Mouse (Mus musculus) liver, embryonic 16.5 days (tissue): ENCODE data around the gene Olfr169. TPM values are rescaled to one million over a fixed set of nuclear protein-coding genes. Genes with fewer than 3 reads are reported as not detected.
"Not testable (repeated sequence)": the region's sequence is repeated elsewhere in the genome, so short reads cannot be mapped to it uniquely, and the experiment has no call there.

ENCODE experiments used
- ATAC-seq: fragments of 200-750 bp; cut with Nextera tagmentation; 2 replicates; pipeline ENCODE4 v1.8.0; 2017; ENCODE audit warnings: low read depth, mild to moderate bottlenecking, moderate number of reproducible peaks, moderate library complexity
- H3K27ac ChIP-seq: fragments of 300-500 bp; sonication (generic); 2 replicates; pipeline ENCODE4 v1.5.1; 2014; ENCODE audit warnings: mild to moderate bottlenecking, low read length
- H3K27me3 ChIP-seq: fragments of 300-500 bp; sonication (generic); 2 replicates; pipeline ENCODE4 v1.6.1; 2014; ENCODE audit warnings: low read depth, low read length, mixed read lengths; ENCODE audit not compliant: control insufficient read depth, insufficient read depth
- H3K36me3 ChIP-seq: fragments of 300-500 bp; sonication (generic); 2 replicates; pipeline ENCODE4 v1.6.1; 2014; ENCODE audit warnings: mild to moderate bottlenecking; ENCODE audit not compliant: control insufficient read depth, insufficient read depth
- H3K4me1 ChIP-seq: fragments of 300-500 bp; sonication (generic); 2 replicates; pipeline ENCODE4 v1.6.1; 2014; ENCODE audit warnings: low read depth, low read length, mixed read lengths; ENCODE audit not compliant: control insufficient read depth
- H3K4me2 ChIP-seq: fragments of 300-500 bp; sonication (generic); 2 replicates; pipeline ENCODE4 v1.6.1; 2014; ENCODE audit warnings: low read depth, low read length, mixed read lengths
- H3K4me3 ChIP-seq: fragments of 300-500 bp; sonication (generic); 2 replicates; pipeline ENCODE4 v1.5.1; 2014; ENCODE audit warnings: low read depth, mild to moderate bottlenecking, low read length
- H3K9ac ChIP-seq: fragments of 300-500 bp; sonication (generic); 2 replicates; pipeline ENCODE4 v1.6.1; 2014; ENCODE audit warnings: low read depth, low read length
- H3K9me3 ChIP-seq: fragments of 300-500 bp; sonication (generic); replicated peaks from 2 replicates; pipeline ENCODE4 v1.6.1; 2016; ENCODE audit warnings: low read length; ENCODE audit not compliant: control insufficient read depth
- WGBS: fragments of 180-500 bp; shearing (Covaris S2); extraction: QIAGEN DNeasy Blood & Tissue Kit; methylation state at CpG from one replicate; pipeline ENCODE4 v1.1.7; 2014; ENCODE audit not compliant: insufficient replicate concordance; 5-methylcytosine and 5-hydroxymethylcytosine counted together
- polyA plus RNA-seq: library from polyadenylated mRNA; unstranded; fragments of >200 nt; fragmentation: Nextera tagmentation; extraction: Ambion mirVana; gene quantifications from 2 replicates; pipeline ENCODE4 v1.2.1, GENCODE M21; 2015

The Olfr169 gene
- not detected in 2 replicates for polyA plus RNA-seq

DNA sequence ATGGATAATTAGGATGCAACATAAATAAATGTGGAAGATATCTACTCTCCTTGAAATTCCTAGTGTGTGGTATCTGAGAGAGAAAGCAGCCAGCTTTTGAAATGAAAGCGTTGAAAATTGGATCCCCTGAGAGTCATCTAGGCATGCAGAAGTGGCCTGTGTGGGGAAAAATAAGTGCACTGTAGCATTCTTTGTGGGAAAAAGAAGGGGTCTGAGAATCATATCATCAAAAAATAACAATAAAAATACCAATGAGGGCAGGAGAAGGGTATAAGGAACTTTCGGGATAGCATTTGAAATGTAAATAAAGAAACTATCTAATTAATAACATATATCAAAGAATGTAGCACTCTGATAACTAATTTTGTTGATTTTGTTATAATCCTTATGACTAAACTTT lies at the start of gene Olfr169:
Gene Olfr169 (minus strand): TSS at position 101 of the 400 bp plus-strand sequence.
- H3K4me3 ChIP-seq, H3K9me3 ChIP-seq, ATAC-seq, H3K4me1 ChIP-seq, H3K36me3 ChIP-seq, H3K27me3 ChIP-seq, H3K27ac ChIP-seq, H3K4me2 ChIP-seq, H3K9ac ChIP-seq: not testable (repeated sequence)
- WGBS, result 67% methylated on average over 2 of the region's 2 CpGs

GRCm38 (mm10) chr16:19611782-19612181 lies 40.2 kb upstream of the Olfr169 start, which contains the start of gene Olfr170:
TSS of gene Olfr170 (minus strand) at chr16:19611882.
- not testable (repeated sequence) for ATAC-seq, H3K27me3 ChIP-seq, H3K9me3 ChIP-seq, H3K9ac ChIP-seq, H3K4me2 ChIP-seq, H3K27ac ChIP-seq, H3K4me3 ChIP-seq, H3K4me1 ChIP-seq, H3K36me3 ChIP-seq
- 63% methylated on average over 2 of the region's 2 CpGs for WGBS

GRCm38 (mm10) chr16:19603166-19603565 lies 31.6 kb upstream of the Olfr169 start:
- H3K4me3 ChIP-seq, result no peak overlapping the region
- H3K36me3 ChIP-seq, result no peaks in the 10 kb centered on the region
- 27% methylated on average over 2 of the region's 2 CpGs for WGBS
- no peaks in the 10 kb centered on the region for H3K4me1 ChIP-seq
- no peak overlapping the region for H3K27ac ChIP-seq
- no peak overlapping the region for H3K4me2 ChIP-seq
- no peak for ATAC-seq
- no peak overlapping the region for H3K9ac ChIP-seq
- no peaks in the 10 kb centered on the region for H3K27me3 ChIP-seq
- H3K9me3 ChIP-seq, result no peaks in the 10 kb centered on the region

- H3K27me3 ChIP-seq, H3K4me1 ChIP-seq, H3K4me3 ChIP-seq, H3K9ac ChIP-seq, H3K27ac ChIP-seq, H3K4me2 ChIP-seq, H3K9me3 ChIP-seq, H3K36me3 ChIP-seq, ATAC-seq: not testable (repeated sequence)
- 62% methylated on average over 7 of the region's 7 CpGs for WGBS
Measured at GRCm38 (mm10) chr16:19553429-19553828, 18.2 kb downstream of the Olfr169 start.

- H3K4me3 ChIP-seq, H3K27ac ChIP-seq, H3K9ac ChIP-seq, H3K36me3 ChIP-seq, ATAC-seq, H3K4me1 ChIP-seq, H3K4me2 ChIP-seq, H3K27me3 ChIP-seq, H3K9me3 ChIP-seq: not testable (repeated sequence)
- 80% methylated on average over 3 of the region's 3 CpGs for WGBS
Measured at GRCm38 (mm10) chr16:19552246-19552645, 19.4 kb downstream of the Olfr169 start.

- Histone ChIP-seq H3K9me3 (no peaks in the 10 kb centered on the region), H3K4me2 (no peak within 1 kb of the TSS), H3K27me3 (no peaks in the 10 kb centered on the region), H3K9ac (no peak within 1 kb of the TSS), H3K27ac (no peak within 1 kb of the TSS), H3K4me1 (no peaks in the 10 kb centered on the region), H3K36me3 (no peaks in the 10 kb centered on the region), H3K4me3 (no peak within 1 kb of the TSS)
- ATAC-seq, result no peak
Measured at GRCm38 (mm10) chr16:19535455-19535854, 36.2 kb downstream of the Olfr169 start, which contains the start of gene Olfr168. TSS of gene Olfr168 (minus strand) at chr16:19535555.

GRCm38 (mm10) chr16:19522166-19522565 lies 49.4 kb downstream of the Olfr169 start, which contains the start of gene Olfr167:
TSS of gene Olfr167 (minus strand) at chr16:19522266.
- Histone ChIP-seq H3K27ac (no peak within 1 kb of the TSS), H3K9me3 (no peaks in the 10 kb centered on the region), H3K4me1 (no peaks in the 10 kb centered on the region), H3K27me3 (no peaks in the 10 kb centered on the region), H3K36me3 (no peaks in the 10 kb centered on the region), H3K4me2 (no peak within 1 kb of the TSS), H3K4me3 (no peak within 1 kb of the TSS), H3K9ac (no peak within 1 kb of the TSS)
- 57% methylated on average over 2 of the region's 2 CpGs for WGBS
- ATAC-seq, result no peak

Other genes starting within 250 kb of the Olfr169 start
- gene Olfr165, start 148.7 kb downstream of the Olfr169 start, polyA plus RNA-seq, result not detected in 2 replicates
- not detected in 2 replicates for gene Olfr166, start 88.1 kb downstream of the Olfr169 start, polyA plus RNA-seq
- gene Olfr167, start 49.5 kb downstream of the Olfr169 start, polyA plus RNA-seq, result not detected in 2 replicates
- gene Olfr168, start 36.3 kb downstream of the Olfr169 start, polyA plus RNA-seq, result not detected in 2 replicates
- gene Olfr170, start 40.1 kb upstream of the Olfr169 start, polyA plus RNA-seq, result not detected in 2 replicates
- not detected in 2 replicates for gene Olfr171, start 58.1 kb upstream of the Olfr169 start, polyA plus RNA-seq
- 0.02 TPM in 1 of 2 replicates, not detected in the other for gene Lamp3, start 134.6 kb upstream of the Olfr169 start, polyA plus RNA-seq
- gene B3gnt5, start 188.4 kb upstream of the Olfr169 start, polyA plus RNA-seq, result 0.21 and 0.42 TPM in 2 replicates